Mouse (Mus musculus): ENCODE data around the gene Prr32. TPM values are rescaled to one million over a fixed set of nuclear protein-coding genes. Genes with fewer than 3 reads are reported as not detected.

The Prr32 gene
- 0.18 and 2.5 TPM in 2 replicates for polyA plus RNA-seq (2012; rRNA removed)

DNA sequence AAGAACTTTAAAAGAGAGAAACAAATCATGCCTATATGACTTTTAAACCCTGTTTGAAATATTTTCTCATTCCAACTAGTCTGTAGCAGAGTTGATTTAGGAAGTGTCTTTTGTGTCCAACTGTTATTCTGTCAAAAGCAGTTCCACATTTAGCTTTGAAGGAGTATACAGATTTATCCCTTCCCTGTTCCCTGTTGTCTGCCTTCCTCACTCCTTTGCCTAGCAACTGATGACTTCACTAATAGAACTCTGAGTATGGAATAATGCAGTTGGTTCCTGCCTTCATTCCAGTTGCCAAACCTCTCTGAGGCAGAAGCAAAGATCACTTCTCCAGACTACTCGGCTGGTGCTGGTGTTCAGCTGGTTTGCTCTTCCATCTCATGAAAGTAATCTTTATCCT is at the start of gene Prr32:
Gene Prr32, plus strand, starts transcription at position 301 of the 400 bp plus-strand sequence.

All from central nervous system, embryonic 11.5 days (tissue).